Mouse (Mus musculus) lung, embryonic 16.5 days (tissue): Measurements from ENCODE around the gene Ptchd4. TPM values are rescaled to one million over a fixed set of nuclear protein-coding genes. Genes with fewer than 3 reads are reported as not detected.

Source experiments
- ATAC-seq: fragments of 200-750 bp; cut with Nextera tagmentation; 2 replicates; pipeline ENCODE4 v1.8.0; 2017; ENCODE audit warnings: low read depth, mild to moderate bottlenecking, moderate library complexity
- H3K27ac ChIP-seq: fragments of 300-500 bp; sonication (generic); 2 replicates; pipeline ENCODE4 v1.5.1; 2014; ENCODE audit warnings: mild to moderate bottlenecking, control low read depth, low read length
- H3K27me3 ChIP-seq: fragments of 300-500 bp; sonication (generic); 2 replicates; pipeline ENCODE4 v1.6.1; 2014; ENCODE audit warnings: low read depth, low read length, mixed read lengths; ENCODE audit not compliant: control insufficient read depth, insufficient read depth
- H3K36me3 ChIP-seq: fragments of 300-500 bp; sonication (generic); 2 replicates; pipeline ENCODE4 v1.6.1; 2014; ENCODE audit warnings: low read length; ENCODE audit not compliant: control insufficient read depth, insufficient read depth
- H3K4me1 ChIP-seq: fragments of 300-500 bp; sonication (generic); replicated peaks from 2 replicates; pipeline ENCODE4 v1.6.1; 2014; ENCODE audit warnings: low read length, mixed read lengths; ENCODE audit not compliant: control insufficient read depth, insufficient read depth
- H3K4me2 ChIP-seq: fragments of 300-500 bp; sonication (generic); 2 replicates; pipeline ENCODE4 v1.6.1; 2014; ENCODE audit warnings: low read depth, low read length, control low read depth
- H3K4me3 ChIP-seq: fragments of 300-500 bp; sonication (generic); 2 replicates; pipeline ENCODE4 v1.5.1; 2014; ENCODE audit warnings: mild to moderate bottlenecking, low read length, control low read depth
- H3K9ac ChIP-seq: fragments of 300-500 bp; sonication (generic); 2 replicates; pipeline ENCODE4 v1.6.1; 2014; ENCODE audit warnings: low read length, control low read depth
- H3K9me3 ChIP-seq: fragments of 300-500 bp; sonication (generic); 2 replicates; pipeline ENCODE4 v1.6.1; 2016; ENCODE audit warnings: low read length; ENCODE audit not compliant: control insufficient read depth
- WGBS: fragments of 180-500 bp; shearing (Covaris S2); extraction: QIAGEN DNeasy Blood & Tissue Kit; methylation state at CpG from one replicate; pipeline ENCODE4 v1.1.7; 2014; 5-methylcytosine and 5-hydroxymethylcytosine counted together
- polyA plus RNA-seq: library from polyadenylated mRNA; unstranded; fragments of >200 nt; fragmentation: Nextera tagmentation; extraction: Ambion mirVana; gene quantifications from 2 replicates; pipeline ENCODE4 v1.2.1, GENCODE M21; 2015

The Ptchd4 gene
- polyA plus RNA-seq, 1 experiment from 2014 or later: 0.24 TPM

GRCm38 (mm10) chr17:42480173-42480991 is 164.6 kb downstream of the Ptchd4 start:
- H3K9ac ChIP-seq: no peak overlapping the region
- no peaks in the 10 kb centered on the region for H3K27me3 ChIP-seq
- H3K36me3 ChIP-seq: no peaks in the 10 kb centered on the region
- no peak for ATAC-seq
- no peak overlapping the region for H3K4me3 ChIP-seq
- no peaks in the 10 kb centered on the region for H3K4me1 ChIP-seq
- H3K9me3 ChIP-seq: no peaks in the 10 kb centered on the region
- no peak overlapping the region for H3K4me2 ChIP-seq
- WGBS: 79% methylated on average over 5 of the region's 5 CpGs
- H3K27ac ChIP-seq: no peak overlapping the region

GRCm38 (mm10) chr17:42509356-42510262 is 193.9 kb downstream of the Ptchd4 start:
- H3K4me2 ChIP-seq: no peak overlapping the region
- no peaks in the 10 kb centered on the region for H3K4me1 ChIP-seq
- H3K9me3 ChIP-seq: no peaks in the 10 kb centered on the region
- no peaks in the 10 kb centered on the region for H3K27me3 ChIP-seq
- H3K4me3 ChIP-seq: no peak overlapping the region
- H3K27ac ChIP-seq: no peak overlapping the region
- ATAC-seq: no peak
- H3K36me3 ChIP-seq: no peaks in the 10 kb centered on the region
- 71% methylated on average over 9 of the region's 9 CpGs for WGBS
- H3K9ac ChIP-seq: no peak overlapping the region

- Histone ChIP-seq H3K4me1 (no peaks in the 10 kb centered on the region), H3K4me3 (no peak overlapping the region), H3K4me2 (no peak overlapping the region), H3K36me3 (no peaks in the 10 kb centered on the region), H3K9me3 (no peaks in the 10 kb centered on the region), H3K27me3 (no peaks in the 10 kb centered on the region), H3K27ac (no peak overlapping the region), H3K9ac (no peak overlapping the region)
- 62% methylated on average over 5 of the region's 5 CpGs for WGBS
- no peak for ATAC-seq
These were observed 214.4 kb downstream of the Ptchd4 start for GRCm38 (mm10) chr17:42530147-42530546.

GRCm38 (mm10) chr17:42549578-42549977 is 233.8 kb downstream of the Ptchd4 start:
- ATAC-seq: no peak
- Histone ChIP-seq H3K27me3 (no peaks in the 10 kb centered on the region), H3K9me3 (no peaks in the 10 kb centered on the region), H3K4me3 (no peak overlapping the region), H3K9ac (no peak overlapping the region), H3K27ac (no peak overlapping the region), H3K36me3 (no peaks in the 10 kb centered on the region), H3K4me1 (no peaks in the 10 kb centered on the region), H3K4me2 (no peak overlapping the region)
- WGBS: 89% methylated on average over 2 of the region's 2 CpGs
